Mouse (Mus musculus) right cerebral cortex, adult 2 months (tissue): ENCODE data around the gene Ms4a3.
A peak's percentile ranks its signal among the peaks of the same experiment; 100 is the strongest.

Source experiments
- DNase-seq, 2 experiments: peaks; one replicate each; pipeline ENCODE4 v3.0.0; 2021 to 2022; ENCODE audit warnings: low spot score in 2 of 2

The Ms4a3 gene

GRCm38 (mm10) chr19:11640732-11641131 is at the start of gene Ms4a3:
Gene Ms4a3, minus strand, starts transcription at chr19:11640851.
- DNase-seq: no peak

- no peak for DNase-seq
These were observed 20.9 kb upstream of the Ms4a3 start for GRCm38 (mm10) chr19:11661562-11661961.

- DNase-seq: no peak
These were observed 19.8 kb upstream of the Ms4a3 start, which contains the start of gene Oosp2 for GRCm38 (mm10) chr19:11660459-11660858. Gene Oosp2, minus strand, starts transcription at chr19:11660559.

GRCm38 (mm10) chr19:11659142-11659541 is 18.5 kb upstream of the Ms4a3 start:
- no peak for DNase-seq

GRCm38 (mm10) chr19:11649564-11649963 is 8.9 kb upstream of the Ms4a3 start:
- no peak for DNase-seq

- DNase-seq: no peak
These were observed 5.5 kb upstream of the Ms4a3 start for GRCm38 (mm10) chr19:11646166-11646565.

GRCm38 (mm10) chr19:11639038-11639437 is 1.6 kb downstream of the Ms4a3 start:
- no peak for DNase-seq

- no peak for DNase-seq
These were observed 5.1 kb downstream of the Ms4a3 start for GRCm38 (mm10) chr19:11635572-11635971.

GRCm38 (mm10) chr19:11634330-11634729 is 6.3 kb downstream of the Ms4a3 start:
- no peak for DNase-seq

- no peak for DNase-seq
These were observed 6.9 kb downstream of the Ms4a3 start for GRCm38 (mm10) chr19:11633732-11634131.

GRCm38 (mm10) chr19:11625231-11625630 is 15.4 kb downstream of the Ms4a3 start:
- no peak for DNase-seq

GRCm38 (mm10) chr19:11624800-11625199 is 15.9 kb downstream of the Ms4a3 start:
- no peak for DNase-seq

GRCm38 (mm10) chr19:11623551-11623950 is 17.1 kb downstream of the Ms4a3 start, which contains the start of gene Ms4a2:
Gene Ms4a2, minus strand, starts transcription at chr19:11623719.
- no peak for DNase-seq

GRCm38 (mm10) chr19:11617983-11618382 is 22.7 kb downstream of the Ms4a3 start:
- DNase-seq: no peak

- DNase-seq: no peak
These were observed 25.8 kb downstream of the Ms4a3 start for GRCm38 (mm10) chr19:11614805-11615204.

- no peak for DNase-seq
These were observed 26.7 kb downstream of the Ms4a3 start for GRCm38 (mm10) chr19:11613776-11614443.

GRCm38 (mm10) chr19:11613084-11613483 is 27.6 kb downstream of the Ms4a3 start:
- no peak for DNase-seq

GRCm38 (mm10) chr19:11612293-11612692 is 28.4 kb downstream of the Ms4a3 start:
- DNase-seq: no peak

GRCm38 (mm10) chr19:11611541-11611945 is 29.1 kb downstream of the Ms4a3 start:
- peak; percentile 15 to 22 for DNase-seq

GRCm38 (mm10) chr19:11608172-11608571 is 32.5 kb downstream of the Ms4a3 start:
- DNase-seq: peak; percentile 36 to 45

GRCm38 (mm10) chr19:11604603-11605002 is 36.0 kb downstream of the Ms4a3 start, which contains the start of gene Ms4a6d:
Gene Ms4a6d, minus strand, starts transcription at chr19:11604849.
- no peak for DNase-seq

- DNase-seq: peak; percentile 16 to 28
These were observed 38.6 kb downstream of the Ms4a3 start for GRCm38 (mm10) chr19:11602026-11602425.

- no peak for DNase-seq
These were observed 39.3 kb downstream of the Ms4a3 start for GRCm38 (mm10) chr19:11601349-11601748.
